Mouse (Mus musculus): ENCODE data around the gene Gimap4. TPM values are rescaled to one million over a fixed set of nuclear protein-coding genes. Genes with fewer than 3 reads are reported as not detected.

Gene Gimap4
- polyA plus RNA-seq, 1 experiment: 0.53 TPM

DNA sequence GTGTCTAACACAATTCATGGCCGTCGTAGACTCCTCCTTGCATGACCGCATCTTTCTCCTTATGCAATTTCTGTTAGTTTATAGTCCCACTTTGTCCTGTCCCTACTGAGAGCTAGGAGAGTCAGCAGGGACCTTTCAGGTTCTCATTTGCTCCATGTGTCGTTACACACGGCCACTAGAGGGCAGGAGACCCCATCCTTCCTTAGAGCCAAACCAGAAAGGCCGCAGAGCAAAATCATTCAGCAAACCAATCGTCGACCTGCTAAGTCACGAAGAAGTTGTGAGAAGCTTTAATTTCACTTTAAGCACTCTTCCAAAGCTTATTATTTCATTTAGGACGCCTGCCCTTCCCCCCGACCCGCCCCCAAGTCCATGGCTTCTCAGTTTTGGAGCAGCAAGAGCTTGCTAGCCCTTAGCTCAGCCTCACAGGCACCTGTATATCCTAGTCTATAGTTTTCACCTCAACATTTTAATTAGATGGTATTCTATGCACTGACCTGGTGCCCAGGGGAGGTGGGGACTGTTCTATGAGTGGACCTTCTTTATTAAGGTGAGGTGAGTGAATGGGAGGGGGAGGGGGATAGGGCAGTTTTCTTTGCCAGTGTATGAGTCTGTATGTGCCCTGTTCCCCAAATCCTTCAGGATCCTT, 38.6 kb upstream of the Gimap4 start:
- Histone ChIP-seq H3K36me3 (ENCODE audit: control insufficient read depth, insufficient read depth, low read length) (no peaks in the 10 kb centered on the region), H3K27me3 (ENCODE audit: control insufficient read depth, insufficient read depth, low read length) (no peaks in the 10 kb centered on the region), H3K27ac (ENCODE audit: control insufficient read depth, insufficient read depth, low read depth, low read length) (no peak overlapping the region), H3K4me1 (ENCODE audit: control insufficient read depth, insufficient read depth, low read length) (no peaks in the 10 kb centered on the region; the same call in 1 of the 2 replicates), H3K4me3 (ENCODE audit: control insufficient read depth, low read depth, low read length) (no peak overlapping the region)
- TF ChIP-seq CTCF (IDR thresholded peaks at IDR 0.05; ENCODE audit: control insufficient read depth, insufficient read depth, insufficient replicate concordance, low read depth, low read length): peak; percentile 71; the same call in 1 of the 2 replicates
- TF ChIP-seq POLR2A (IDR thresholded peaks at IDR 0.05; ENCODE audit: control insufficient read depth, low read depth, low read length): no peak

DNA sequence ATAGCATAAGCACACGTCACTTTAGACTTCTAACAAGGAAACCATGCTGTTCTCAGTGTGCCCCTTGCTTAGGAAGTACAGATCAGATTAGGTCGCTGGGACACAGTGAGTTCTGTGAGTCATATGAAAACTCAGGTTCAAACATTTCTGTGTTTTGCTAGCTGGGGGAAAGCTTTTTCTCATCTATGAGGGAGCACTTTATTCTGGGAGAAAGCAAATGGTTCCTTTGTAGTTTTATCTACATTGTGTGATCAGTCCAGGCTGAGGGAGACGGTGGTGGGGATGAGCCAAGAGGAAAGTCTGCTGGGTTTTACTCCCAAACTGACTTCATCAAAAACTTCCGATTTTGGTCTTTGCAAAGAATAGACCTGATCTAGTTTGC, 38.0 kb upstream of the Gimap4 start:
- no peak overlapping the region for H3K27ac ChIP-seq (ENCODE audit: control insufficient read depth, insufficient read depth, low read depth, low read length)
- H3K4me1 ChIP-seq (ENCODE audit: control insufficient read depth, insufficient read depth, low read length): no peaks in the 10 kb centered on the region; the same call in 1 of the 2 replicates
- no peak overlapping the region for H3K4me3 ChIP-seq (ENCODE audit: control insufficient read depth, low read depth, low read length)
- H3K27me3 ChIP-seq (ENCODE audit: control insufficient read depth, insufficient read depth, low read length): no peaks in the 10 kb centered on the region
- no peak for TF ChIP-seq CTCF (IDR thresholded peaks at IDR 0.05; ENCODE audit: control insufficient read depth, insufficient read depth, insufficient replicate concordance, low read depth, low read length)
- TF ChIP-seq POLR2A (IDR thresholded peaks at IDR 0.05; ENCODE audit: control insufficient read depth, low read depth, low read length): no peak
- H3K36me3 ChIP-seq (ENCODE audit: control insufficient read depth, insufficient read depth, low read length): no peaks in the 10 kb centered on the region

DNA sequence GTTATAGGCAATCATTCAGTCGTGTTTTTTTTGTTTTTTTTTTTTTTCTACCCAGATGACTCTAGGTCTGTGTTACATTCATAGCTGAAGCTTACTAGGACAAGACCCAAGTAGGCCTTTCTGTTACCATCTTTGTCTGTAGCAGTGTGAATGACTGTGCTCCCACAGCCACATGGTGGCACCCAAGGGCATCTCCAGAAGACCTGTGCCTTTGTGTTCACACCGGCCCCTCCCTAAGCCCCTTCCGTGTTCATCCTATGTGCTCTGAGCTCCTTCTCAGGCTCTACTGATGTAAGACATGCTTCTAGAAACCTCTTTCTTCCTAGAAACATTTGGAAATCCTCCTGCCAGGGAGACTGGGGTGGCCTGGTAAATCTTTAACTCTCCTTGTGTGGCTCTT, 37.4 kb upstream of the Gimap4 start, which contains the start of gene Gimap8:
Gimap8 (plus strand) TSS at position 240 of the 400 bp plus-strand sequence.
- H3K27ac ChIP-seq (ENCODE audit: control insufficient read depth, insufficient read depth, low read depth, low read length): no peak within 1 kb of the TSS
- no peaks in the 10 kb centered on the region for H3K36me3 ChIP-seq (ENCODE audit: control insufficient read depth, insufficient read depth, low read length)
- H3K4me3 ChIP-seq (ENCODE audit: control insufficient read depth, low read depth, low read length): no peak within 1 kb of the TSS
- H3K4me1 ChIP-seq (ENCODE audit: control insufficient read depth, insufficient read depth, low read length): no peaks in the 10 kb centered on the region; the same call in 1 of the 2 replicates
- TF ChIP-seq POLR2A (IDR thresholded peaks at IDR 0.05; ENCODE audit: control insufficient read depth, low read depth, low read length) (no peak), CTCF (IDR thresholded peaks at IDR 0.05; ENCODE audit: control insufficient read depth, insufficient read depth, insufficient replicate concordance, low read depth, low read length) (peak; percentile 19; the same call in 1 of the 2 replicates)
- no peaks in the 10 kb centered on the region for H3K27me3 ChIP-seq (ENCODE audit: control insufficient read depth, insufficient read depth, low read length)

DNA sequence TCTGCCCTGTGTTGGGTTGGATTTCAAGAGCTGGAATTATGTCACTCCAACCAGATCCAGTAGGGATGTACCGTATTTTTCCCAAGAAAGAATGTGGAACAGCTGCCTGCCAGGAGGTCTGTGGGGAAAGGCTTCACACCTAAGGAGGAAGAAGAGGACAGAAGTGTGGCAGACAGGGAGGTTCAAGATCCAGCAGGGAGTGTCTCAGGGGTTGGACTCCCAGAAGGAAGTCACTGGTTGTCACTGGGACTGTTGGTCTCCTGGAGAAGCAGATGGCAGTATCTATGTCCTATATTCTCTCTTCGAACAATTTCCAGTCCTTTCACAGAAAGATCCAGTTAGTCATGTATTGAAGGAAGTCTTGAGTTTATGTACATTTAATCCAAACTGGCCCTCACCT, 36.7 kb upstream of the Gimap4 start:
- Histone ChIP-seq H3K4me1 (ENCODE audit: control insufficient read depth, insufficient read depth, low read length) (no peaks in the 10 kb centered on the region; the same call in 1 of the 2 replicates), H3K36me3 (ENCODE audit: control insufficient read depth, insufficient read depth, low read length) (no peaks in the 10 kb centered on the region), H3K27me3 (ENCODE audit: control insufficient read depth, insufficient read depth, low read length) (no peaks in the 10 kb centered on the region), H3K4me3 (ENCODE audit: control insufficient read depth, low read depth, low read length) (no peak overlapping the region), H3K27ac (ENCODE audit: control insufficient read depth, insufficient read depth, low read depth, low read length) (no peak overlapping the region)
- TF ChIP-seq CTCF (IDR thresholded peaks at IDR 0.05; ENCODE audit: control insufficient read depth, insufficient read depth, insufficient replicate concordance, low read depth, low read length): no peak
- TF ChIP-seq POLR2A (IDR thresholded peaks at IDR 0.05; ENCODE audit: control insufficient read depth, low read depth, low read length): no peak

DNA sequence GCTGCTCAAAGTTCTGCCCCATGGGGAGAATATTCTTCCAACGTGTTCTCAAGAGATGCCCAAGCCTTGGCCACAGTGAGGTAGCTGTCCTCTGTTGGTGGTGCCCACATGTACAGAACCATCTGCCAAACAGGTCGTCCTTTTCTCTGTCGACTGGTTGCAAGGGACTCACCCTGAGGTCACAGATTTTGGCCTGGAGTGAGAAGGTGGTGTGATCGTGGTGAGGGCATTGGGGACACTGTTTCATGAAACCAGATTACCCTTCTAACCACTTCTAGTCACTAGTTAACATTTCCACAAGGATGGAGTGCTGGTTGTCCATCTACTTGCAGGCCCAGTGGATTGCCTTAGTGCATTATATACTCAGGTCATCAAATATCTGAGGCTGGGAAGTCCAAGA, 35.6 kb upstream of the Gimap4 start:
- no peak overlapping the region for H3K27ac ChIP-seq (ENCODE audit: control insufficient read depth, insufficient read depth, low read depth, low read length)
- no peaks in the 10 kb centered on the region for H3K36me3 ChIP-seq (ENCODE audit: control insufficient read depth, insufficient read depth, low read length)
- no peak overlapping the region for H3K4me3 ChIP-seq (ENCODE audit: control insufficient read depth, low read depth, low read length)
- no peaks in the 10 kb centered on the region; the same call in 1 of the 2 replicates for H3K4me1 ChIP-seq (ENCODE audit: control insufficient read depth, insufficient read depth, low read length)
- no peaks in the 10 kb centered on the region for H3K27me3 ChIP-seq (ENCODE audit: control insufficient read depth, insufficient read depth, low read length)
- TF ChIP-seq POLR2A (IDR thresholded peaks at IDR 0.05; ENCODE audit: control insufficient read depth, low read depth, low read length): no peak
- no peak for TF ChIP-seq CTCF (IDR thresholded peaks at IDR 0.05; ENCODE audit: control insufficient read depth, insufficient read depth, insufficient replicate concordance, low read depth, low read length)

DNA sequence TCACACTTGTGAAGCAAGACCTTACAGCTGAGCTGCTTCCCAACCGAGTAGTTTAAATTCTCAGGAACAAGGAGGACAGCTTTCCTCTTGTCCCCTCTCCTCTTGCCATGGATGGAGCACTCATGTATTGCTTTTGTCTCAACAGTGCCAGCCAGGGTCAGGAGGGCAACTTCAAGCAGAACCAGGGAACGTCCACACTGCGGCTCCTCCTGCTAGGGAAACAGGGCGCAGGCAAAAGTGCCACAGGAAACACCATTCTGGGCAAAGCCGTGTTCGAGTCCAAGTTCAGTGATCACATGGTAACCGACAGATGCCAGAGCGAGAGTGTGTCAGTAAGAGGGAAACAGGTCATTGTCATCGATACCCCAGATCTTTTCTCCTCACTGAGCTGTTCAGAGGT, 34.3 kb upstream of the Gimap4 start:
- no peaks in the 10 kb centered on the region for H3K36me3 ChIP-seq (ENCODE audit: control insufficient read depth, insufficient read depth, low read length)
- no peak overlapping the region for H3K27ac ChIP-seq (ENCODE audit: control insufficient read depth, insufficient read depth, low read depth, low read length)
- H3K4me3 ChIP-seq (ENCODE audit: control insufficient read depth, low read depth, low read length): no peak overlapping the region
- no peaks in the 10 kb centered on the region; the same call in 1 of the 2 replicates for H3K4me1 ChIP-seq (ENCODE audit: control insufficient read depth, insufficient read depth, low read length)
- TF ChIP-seq CTCF (IDR thresholded peaks at IDR 0.05; ENCODE audit: control insufficient read depth, insufficient read depth, insufficient replicate concordance, low read depth, low read length) (no peak), POLR2A (IDR thresholded peaks at IDR 0.05; ENCODE audit: control insufficient read depth, low read depth, low read length) (no peak)
- H3K27me3 ChIP-seq (ENCODE audit: control insufficient read depth, insufficient read depth, low read length): no peaks in the 10 kb centered on the region

DNA sequence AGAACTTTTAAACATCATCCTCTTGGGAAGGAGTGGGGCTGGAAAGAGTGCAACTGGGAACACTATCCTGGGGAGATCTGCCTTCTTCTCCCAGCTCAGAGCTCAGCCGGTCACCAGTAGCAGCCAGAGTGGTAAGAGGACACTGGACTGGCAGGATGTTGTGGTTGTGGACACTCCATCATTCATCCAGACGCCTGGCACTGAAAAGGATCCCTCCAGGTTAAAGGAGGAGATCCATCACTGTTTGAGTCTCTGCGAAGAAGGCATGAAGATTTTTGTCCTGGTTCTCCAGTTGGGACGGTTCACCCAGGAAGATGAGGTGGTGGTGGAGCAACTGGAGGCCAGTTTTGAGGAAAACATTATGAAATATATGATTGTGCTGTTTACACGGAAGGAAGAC, 25.6 kb upstream of the Gimap4 start:
- Histone ChIP-seq H3K36me3 (ENCODE audit: control insufficient read depth, insufficient read depth, low read length) (no peaks in the 10 kb centered on the region), H3K4me3 (ENCODE audit: control insufficient read depth, low read depth, low read length) (no peak overlapping the region), H3K4me1 (ENCODE audit: control insufficient read depth, insufficient read depth, low read length) (no peaks in the 10 kb centered on the region), H3K27me3 (ENCODE audit: control insufficient read depth, insufficient read depth, low read length) (no peaks in the 10 kb centered on the region), H3K27ac (ENCODE audit: control insufficient read depth, insufficient read depth, low read depth, low read length) (no peak overlapping the region)
- TF ChIP-seq CTCF (IDR thresholded peaks at IDR 0.05; ENCODE audit: control insufficient read depth, insufficient read depth, insufficient replicate concordance, low read depth, low read length): no peak
- TF ChIP-seq POLR2A (IDR thresholded peaks at IDR 0.05; ENCODE audit: control insufficient read depth, low read depth, low read length): no peak

Data from testis, adult 2 months (tissue).